Mouse (Mus musculus): ENCODE measurements around the gene Pnldc1.
"Not testable (repeated sequence)": the region's sequence is repeated elsewhere in the genome, so short reads cannot be mapped to it uniquely, and the experiment has no call there.

The Pnldc1 gene

DNA sequence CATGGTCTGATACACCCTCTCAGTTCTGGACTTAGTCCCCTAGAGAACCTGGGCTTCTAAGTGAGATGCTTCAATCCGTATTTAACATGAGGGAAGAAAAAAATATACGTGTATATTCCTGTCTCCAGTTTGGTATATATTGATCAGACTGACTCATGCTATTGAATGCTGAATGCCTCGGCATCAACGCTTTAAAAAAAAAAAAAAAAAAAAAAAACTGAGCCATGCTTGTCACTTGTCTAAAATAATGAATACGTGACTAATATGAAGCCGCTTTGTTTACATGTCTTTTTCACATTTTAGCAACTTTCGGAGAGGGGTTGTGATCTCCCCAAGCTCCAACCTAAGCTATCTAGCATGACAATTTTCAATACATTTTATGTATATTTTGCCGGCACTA is 361 bp upstream of the Pnldc1 start:
- no peak for DNase-seq (ENCODE audit: low read depth, low spot score)

DNA sequence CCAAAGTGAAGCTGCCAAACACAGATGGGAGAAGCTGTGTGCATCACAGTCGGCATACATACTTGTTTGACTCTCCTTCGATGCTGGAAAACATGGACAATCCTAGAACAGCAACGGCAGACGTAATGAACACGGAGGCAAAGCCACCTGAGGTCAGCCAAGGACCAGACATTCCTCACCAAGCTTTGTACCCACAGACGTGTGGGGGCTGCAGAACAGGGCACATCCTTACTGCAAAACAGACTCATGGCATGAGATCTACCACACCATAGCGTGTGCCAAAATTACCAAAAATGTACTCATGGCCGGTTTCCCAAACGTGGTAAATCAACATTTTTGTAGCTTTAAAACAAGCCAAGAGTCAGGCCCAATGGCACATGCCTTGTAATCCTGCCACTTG is 3.6 kb downstream of the Pnldc1 start:
- no peak for DNase-seq (ENCODE audit: low read depth, low spot score)

- no peak for DNase-seq (ENCODE audit: low read depth, low spot score)
These were observed 4.2 kb downstream of the Pnldc1 start for GRCm38 (mm10) chr17:12905810-12906209.

DNA sequence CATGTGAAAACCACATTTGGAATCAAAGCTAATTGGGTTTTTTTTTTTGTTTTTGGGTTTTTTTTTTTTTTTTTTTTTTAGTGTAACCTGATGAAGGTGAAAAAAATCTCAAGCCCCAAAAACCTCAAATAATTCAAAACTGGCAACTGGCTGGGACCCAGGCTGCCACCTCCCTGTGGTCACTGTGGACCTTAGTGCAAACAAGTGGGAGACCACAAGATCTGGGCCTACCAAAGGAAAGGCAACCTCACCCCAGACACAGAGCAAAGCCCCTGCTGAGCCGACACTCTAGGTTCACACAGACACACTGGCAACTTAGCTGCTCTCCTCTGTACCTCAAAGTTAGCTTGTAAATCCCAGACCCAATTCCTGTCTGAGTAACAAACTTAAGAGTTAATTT is 5.7 kb downstream of the Pnldc1 start:
- no peak for DNase-seq (ENCODE audit: low read depth, low spot score)

- DNase-seq (ENCODE audit: low read depth, low spot score) = no peak
These were observed 6.4 kb downstream of the Pnldc1 start for GRCm38 (mm10) chr17:12903372-12904333.

- DNase-seq (ENCODE audit: low read depth, low spot score) = no peak
These were observed 7.7 kb downstream of the Pnldc1 start for GRCm38 (mm10) chr17:12902291-12902690.

GRCm38 (mm10) chr17:12898607-12899006 is 11.4 kb downstream of the Pnldc1 start:
- not testable (repeated sequence) for DNase-seq (ENCODE audit: low read depth, low spot score)

DNA sequence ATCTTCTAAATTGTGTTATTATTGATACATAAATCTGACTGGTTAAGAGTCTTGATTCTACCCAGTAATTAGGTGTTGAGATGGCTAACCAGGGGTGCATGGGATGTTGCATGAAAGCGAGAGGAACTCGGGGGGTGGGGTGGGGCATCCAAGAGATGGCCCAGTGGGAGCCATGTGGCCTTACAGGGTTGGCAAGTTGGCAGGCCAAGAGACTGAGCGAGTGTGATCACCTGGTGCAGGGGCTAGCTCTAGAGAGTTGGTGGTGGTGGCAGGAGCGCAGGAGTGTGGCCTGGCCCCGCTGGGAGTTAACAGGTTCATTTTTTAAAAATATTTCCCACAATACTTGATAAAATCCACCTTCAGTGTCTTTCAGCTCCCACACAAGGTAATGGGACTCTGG is 12.4 kb downstream of the Pnldc1 start:
- DNase-seq (ENCODE audit: low read depth, low spot score) = no peak

DNA sequence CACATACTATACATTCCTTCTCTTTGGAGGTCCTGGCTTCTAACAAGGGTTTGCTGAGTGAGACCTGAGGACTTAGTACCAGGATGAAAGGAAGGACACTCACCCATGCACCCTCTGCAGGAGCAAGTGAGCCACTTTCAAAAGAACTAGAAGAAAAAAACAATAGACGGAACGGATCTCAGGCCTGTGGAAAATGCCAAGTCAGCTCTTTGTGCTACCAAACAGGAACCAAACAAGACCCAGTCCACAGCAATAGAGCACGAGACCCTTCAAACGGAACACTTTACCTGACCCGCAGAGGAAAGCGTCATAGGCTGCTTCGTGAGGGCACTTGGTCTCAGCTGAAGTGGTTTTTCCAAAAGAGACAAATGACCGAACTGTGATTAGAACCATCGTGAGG is 18.0 kb downstream of the Pnldc1 start:
- DNase-seq (ENCODE audit: low read depth, low spot score) = no peak

- DNase-seq (ENCODE audit: low read depth, low spot score) = no peak
These were observed 19.0 kb downstream of the Pnldc1 start for GRCm38 (mm10) chr17:12891054-12891453.

DNA sequence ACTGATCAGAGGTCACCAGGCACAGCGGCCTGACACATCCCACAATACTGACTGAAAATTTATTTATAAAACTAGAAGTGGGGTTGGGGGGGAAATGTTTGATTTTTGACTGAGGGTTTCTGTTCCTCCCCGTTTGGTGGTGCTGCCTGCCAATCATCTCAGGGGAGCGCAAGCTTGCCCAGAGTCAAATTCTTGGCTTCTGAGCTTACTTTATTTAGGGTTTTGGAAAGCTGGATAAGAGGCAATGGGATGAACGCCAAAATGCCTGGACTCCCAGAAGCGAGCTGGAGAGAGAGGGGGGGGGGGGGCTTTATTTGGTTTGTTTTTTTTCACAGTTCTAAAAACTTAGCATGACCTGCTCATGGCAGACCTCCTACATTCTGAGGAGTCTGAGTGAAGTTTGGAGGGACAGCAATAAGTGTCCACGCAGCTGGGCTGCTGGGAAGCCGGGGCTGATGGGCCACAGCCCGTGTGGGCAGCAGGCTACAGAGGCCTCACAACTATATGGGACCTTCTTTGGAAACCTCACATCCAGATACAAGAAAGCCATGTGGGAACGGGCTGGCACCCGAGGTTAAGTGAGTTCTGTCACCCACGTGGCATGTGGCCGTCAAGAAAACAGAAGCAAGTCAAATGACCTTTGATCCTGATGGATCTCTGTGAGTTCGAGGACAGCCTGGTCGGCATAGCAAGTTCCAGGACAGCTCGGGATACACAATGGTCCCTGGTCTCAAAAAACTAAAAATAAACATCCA is 22.8 kb downstream of the Pnldc1 start:
- no peak for DNase-seq (ENCODE audit: low read depth, low spot score)

DNA sequence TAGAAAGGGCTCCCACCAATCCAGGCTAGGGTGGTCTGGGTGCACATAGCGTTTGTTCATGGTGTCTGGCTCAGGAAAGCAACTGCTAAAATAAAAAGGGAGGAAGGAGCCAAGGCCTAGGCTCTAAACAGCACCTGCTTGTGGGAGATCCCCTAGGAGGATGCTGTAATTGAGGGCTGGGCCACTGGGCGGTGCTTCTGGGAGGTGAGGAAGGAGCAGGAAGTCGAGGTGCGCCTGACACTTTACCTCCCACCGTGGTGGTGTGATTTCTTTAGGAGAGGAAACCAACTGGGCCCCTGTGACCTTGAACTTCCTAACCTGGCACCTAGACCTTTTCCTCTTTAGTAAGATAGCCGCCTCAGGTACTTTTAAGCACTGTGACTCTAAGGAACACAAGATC is 23.4 kb downstream of the Pnldc1 start:
- no peak for DNase-seq (ENCODE audit: low read depth, low spot score)

- DNase-seq (ENCODE audit: low read depth, low spot score) = peak; percentile 47
These were observed 28.8 kb downstream of the Pnldc1 start for GRCm38 (mm10) chr17:12881216-12881615.

- DNase-seq (ENCODE audit: low read depth, low spot score) = peak; percentile 91
These were observed 29.9 kb downstream of the Pnldc1 start for GRCm38 (mm10) chr17:12880178-12880577.

GRCm38 (mm10) chr17:12875734-12876133 is 34.3 kb downstream of the Pnldc1 start, which contains the start of gene Mrgprh:
Gene Mrgprh (plus strand): TSS chr17:12876034.
- DNase-seq (ENCODE audit: low read depth, low spot score) = no peak

- DNase-seq (ENCODE audit: low read depth, low spot score) = no peak
These were observed 37.6 kb downstream of the Pnldc1 start for GRCm38 (mm10) chr17:12872275-12873028.

DNA sequence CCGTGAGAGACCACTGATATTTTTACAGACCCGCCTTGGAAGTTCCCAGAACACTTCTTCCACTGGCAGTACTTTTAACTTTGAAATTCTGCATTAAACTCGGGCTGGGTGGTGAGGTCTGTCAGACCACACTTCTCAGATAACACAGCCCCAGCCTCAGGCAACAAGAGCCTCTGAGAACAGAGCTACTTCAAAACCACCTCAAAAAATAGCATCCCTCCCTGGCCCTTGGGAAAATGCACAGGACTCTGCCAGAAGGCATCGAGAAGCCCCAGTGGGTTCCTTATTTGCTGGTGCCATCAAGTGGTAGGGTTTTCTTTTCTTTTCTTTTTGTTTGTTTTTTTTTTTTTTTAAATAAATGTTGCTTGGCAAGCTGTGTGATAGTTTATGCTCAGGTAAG is 41.4 kb downstream of the Pnldc1 start:
- DNase-seq (ENCODE audit: low read depth, low spot score) = peak; percentile 46

DNA sequence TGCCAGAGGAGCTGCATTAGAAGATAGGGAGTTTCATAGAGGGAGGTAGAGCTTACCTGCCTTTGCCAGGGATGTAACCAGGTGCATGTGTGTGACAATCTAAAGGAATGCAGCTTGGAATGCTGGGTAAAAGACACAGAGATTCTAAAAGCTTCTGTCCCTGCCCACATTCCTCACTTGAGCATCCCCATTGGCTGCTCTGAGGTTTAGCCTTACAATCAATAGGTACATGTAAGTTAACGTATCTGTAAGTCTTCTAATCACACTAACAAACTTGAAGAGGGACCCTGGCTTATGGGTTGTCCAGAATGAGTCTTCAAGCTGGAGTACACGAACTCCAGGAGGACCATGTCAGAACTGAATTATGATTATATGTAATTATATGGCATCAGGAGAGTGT is 42.0 kb downstream of the Pnldc1 start, which contains the start of gene Mas1:
TSS of gene Mas1 (minus strand) at position 101 of the 400 bp plus-strand sequence.
- no peak for DNase-seq (ENCODE audit: low read depth, low spot score)

GRCm38 (mm10) chr17:12866853-12867252 is 43.2 kb downstream of the Pnldc1 start:
- no peak for DNase-seq (ENCODE audit: low read depth, low spot score)

- no peak for DNase-seq (ENCODE audit: low read depth, low spot score)
These were observed 44.6 kb downstream of the Pnldc1 start for GRCm38 (mm10) chr17:12865407-12865806.

DNA sequence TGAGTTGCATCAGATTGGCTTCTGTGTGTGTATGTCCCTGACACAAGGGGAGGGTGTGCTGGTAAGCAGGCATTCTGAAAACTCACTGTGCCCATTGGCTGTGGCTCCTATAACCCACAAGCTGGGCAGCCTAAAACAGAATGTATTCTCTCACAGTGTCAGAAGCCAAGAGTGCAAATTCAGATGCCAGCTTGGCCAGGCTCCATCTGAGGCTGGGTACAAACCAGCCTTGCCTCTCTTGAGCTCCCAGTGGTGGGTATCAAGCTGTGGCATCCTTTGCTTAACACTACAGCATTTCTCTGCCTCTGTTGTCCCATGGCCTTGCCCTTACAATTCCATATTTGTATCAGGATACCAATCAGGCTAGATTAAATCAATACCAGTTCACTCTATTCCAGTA is 45.9 kb downstream of the Pnldc1 start:
- no peak for DNase-seq (ENCODE audit: low read depth, low spot score)

- DNase-seq (ENCODE audit: low read depth, low spot score) = no peak
These were observed 51.0 kb downstream of the Pnldc1 start for GRCm38 (mm10) chr17:12859006-12859520.
